8 mouse cellular contexts compared by ENCODE assay signal in genomic region chr2:102036665-102037511, GRCm38 (mm10).
A peak's percentile ranks its signal among the peaks of the same experiment; 100 is the strongest.
DNase-seq lines count a peak whose midpoint lies in the region; ATAC-seq lines count a peak whose summit lies in the region.

No protein-coding gene starts in this region.

- 21% methylated on average over 18 of the region's 18 CpGs for WGBS in liver, embryonic 16.5 days (ENCODE audit: insufficient replicate concordance)
- WGBS in stomach, embryonic 15.5 days, result 49% methylated on average over 18 of the region's 18 CpGs

- ATAC-seq in liver, embryonic 16.5 days (ENCODE audit: low read depth), result peak; percentile 43
- ATAC-seq in stomach, embryonic 15.5 days (ENCODE audit: insufficient read depth, low FRiP score, low read depth), result peak; percentile 32; the same call in 1 of the 2 replicates

- H3K27ac ChIP-seq in liver, embryonic 16.5 days (ENCODE audit: low read length), result no peak overlapping the region
- no peak overlapping the region for H3K27ac ChIP-seq in stomach, embryonic 15.5 days

- no peaks in the 10 kb centered on the region for H3K27me3 ChIP-seq in liver, embryonic 16.5 days (ENCODE audit: control insufficient read depth, insufficient read depth, low read depth, low read length)
- no peaks in the 10 kb centered on the region for H3K27me3 ChIP-seq in stomach, embryonic 15.5 days (replicated peaks)

- H3K36me3 ChIP-seq in liver, embryonic 16.5 days (ENCODE audit: control insufficient read depth, insufficient read depth), result no peaks in the 10 kb centered on the region
- H3K36me3 ChIP-seq in stomach, embryonic 15.5 days, result no peaks in the 10 kb centered on the region

- H3K4me2 ChIP-seq in liver, embryonic 16.5 days (ENCODE audit: low read depth, low read length), result peak overlapping the region; percentile 37; the same call in 1 of the 2 replicates
- no peak overlapping the region for H3K4me2 ChIP-seq in stomach, embryonic 15.5 days

- peak; percentile 29 to 31 for DNase-seq in spleen, postnatal 36 days (ENCODE audit: low spot score in 2 of 2)
- no peak for DNase-seq in spleen, adult 12 weeks (ENCODE audit: low spot score)
- DNase-seq in heart, postnatal 4 days, result peak; percentile 17
- DNase-seq in urinary bladder, postnatal 10 days (ENCODE audit: low spot score), result no peak
- DNase-seq in cerebellum, postnatal 14 days, result no peak
- no peak for DNase-seq in right cerebral cortex, postnatal 36 days (ENCODE audit: low spot score in 2 of 2)

- no peak overlapping the region for H3K9ac ChIP-seq in liver, embryonic 16.5 days (ENCODE audit: low read depth, low read length)
- no peak overlapping the region for H3K9ac ChIP-seq in stomach, embryonic 15.5 days

- no peaks in the 10 kb centered on the region for H3K9me3 ChIP-seq in liver, embryonic 16.5 days (replicated peaks; ENCODE audit: control insufficient read depth, low read length)
- no peaks in the 10 kb centered on the region for H3K9me3 ChIP-seq in stomach, embryonic 15.5 days

- H3K4me3 ChIP-seq in liver, embryonic 16.5 days (ENCODE audit: low read depth, low read length), result 0 out of 2 replicates have a peak overlapping the region, but pooled peaks have one; percentile 25
- no peak overlapping the region for H3K4me3 ChIP-seq in stomach, embryonic 15.5 days (replicated peaks)

- peaks cover 4% of the 10 kb centered on the region for H3K4me1 ChIP-seq in liver, embryonic 16.5 days (ENCODE audit: control insufficient read depth, low read depth, low read length)
- peaks cover 16% of the 10 kb centered on the region for H3K4me1 ChIP-seq in stomach, embryonic 15.5 days

Comparison
In these comparisons a context has a peak if more than half of its experiments do, and no peak if none do; other contexts are left out.
1. DNase-seq: peak in spleen, postnatal 36 days (2 of 2) and heart, postnatal 4 days (single experiment); none in spleen, adult 12 weeks (single experiment), urinary bladder, postnatal 10 days (single experiment), cerebellum, postnatal 14 days (0 of 2) and right cerebral cortex, postnatal 36 days (0 of 2).